Mouse (Mus musculus) heart, postnatal 14 days (tissue): Measurements from ENCODE around the gene Vmn1r83. TPM values are rescaled to one million over a fixed set of nuclear protein-coding genes. Genes with fewer than 3 reads are reported as not detected.

Experiments used
- DNase-seq, 2 experiments: peaks; one replicate each; pipeline ENCODE4 v3.0.0; 2021 to 2022
- intact Hi-C: fragments of 180-260 bp; cut with DNase I; formaldehyde crosslinking; loops from one replicate; pipeline ENCODE4 v1.15.1; 2025
- long read RNA-seq, 2 experiments: library from polyadenylated mRNA; stranded (forward); transcript quantifications; one replicate each; pipeline ENCODE4 v2.0.0; 2021
- microRNA-seq, 2 experiments: library from miRNA; unstranded; fragments of <30 nt; microRNA quantifications; one replicate each; pipeline ENCODE4 v1.2.0; 2021 to 2022
- total RNA-seq, 2 experiments: library from RNA; stranded (reverse); gene quantifications; 2 replicates each; pipeline ENCODE4 v1.2.3; 2021

Gene Vmn1r83
- not detected for total RNA-seq
- long read RNA-seq, experiment 1, result 0 reads
- long read RNA-seq, experiment 2, result 0 reads

GRCm38 (mm10) chr7:12329381-12329780 is at the start of gene Vmn1r83:
Vmn1r83 (minus strand) TSS chr7:12329481.
- intact Hi-C loops, result no loop called here
- no peak for DNase-seq

- DNase-seq, result no peak
- intact Hi-C loops, result no loop called here
Observed at GRCm38 (mm10) chr7:12369173-12369572, 39.9 kb upstream of the Vmn1r83 start, which contains the start of gene Vmn1r84. Vmn1r84 (minus strand) TSS chr7:12369273.

GRCm38 (mm10) chr7:12300130-12300529 is 29.2 kb downstream of the Vmn1r83 start, which contains the start of gene Vmn1r82:
Vmn1r82 (plus strand) TSS chr7:12300430.
- intact Hi-C loops, result no loop called here
- DNase-seq, result no peak

Small RNA genes within 50 kb of the gene (microRNA-seq; reads per million reads assigned to microRNA genes)
- 0 reads per million in 2 experiments for gene Gm23521

Other genes with a start within 250 kb of the Vmn1r83 start
- gene Vmn1r78, start 179.2 kb downstream of the Vmn1r83 start, total RNA-seq, result not detected
- gene Vmn1r79, start 158.2 kb downstream of the Vmn1r83 start, total RNA-seq, result not detected
- not detected for gene Vmn1r80, start 140.2 kb downstream of the Vmn1r83 start, total RNA-seq
- gene Vmn1r81, start 61.2 kb downstream of the Vmn1r83 start, total RNA-seq, result not detected
- not detected for gene Vmn1r82, start 29.1 kb downstream of the Vmn1r83 start, total RNA-seq
- not detected for gene Vmn1r84, start 39.8 kb upstream of the Vmn1r83 start, total RNA-seq
- 1 to 10 TPM; 2.0 to 2.2 TPM for gene Zfp551, start 93.3 kb upstream of the Vmn1r83 start, total RNA-seq
- 10 to 100 TPM; 12.1 to 14.0 TPM for gene Zfp606, start 148.8 kb upstream of the Vmn1r83 start, total RNA-seq
- not detected for gene 2900092C05Rik, start 183.0 kb upstream of the Vmn1r83 start, total RNA-seq